Mouse (Mus musculus) adrenal gland, postnatal 4 days (tissue): ENCODE measurements at regions not wholly inside any gene's neighbourhood (a gene's known extent, or its start where the extent isn't known, plus 50 kb on each side); places are given as distances from the start of the nearest gene placed in this dataset.
A peak's percentile ranks its signal among the peaks of the same experiment; 100 is the strongest.

Experiments
- DNase-seq, 2 experiments: peaks; one replicate each; pipeline ENCODE4 v3.0.0; 2021 to 2022; ENCODE audit warnings: low spot score in 2 of 2, mixed read lengths in 2 of 2

GRCm38 (mm10) chr8:128111132-128111531 is 247.3 kb upstream of the Nrp1 start:
- no peak for DNase-seq

- DNase-seq, result peak in 1 of 2 experiments; percentile 10
These were observed 245.3 kb upstream of the Nrp1 start for GRCm38 (mm10) chr8:128113116-128113515.

GRCm38 (mm10) chr8:128141290-128141966 is 217.0 kb upstream of the Nrp1 start:
- DNase-seq, result no peak

- DNase-seq, result no peak
These were observed 210.0 kb upstream of the Nrp1 start for GRCm38 (mm10) chr8:128148351-128148942.

- DNase-seq, result no peak
These were observed 202.8 kb upstream of the Nrp1 start for GRCm38 (mm10) chr8:128155604-128156003.

- DNase-seq, result no peak
These were observed 202.2 kb upstream of the Nrp1 start for GRCm38 (mm10) chr8:128156221-128156620.

- no peak for DNase-seq
These were observed 195.5 kb upstream of the Nrp1 start for GRCm38 (mm10) chr8:128162857-128163256.

- no peak for DNase-seq
These were observed 193.4 kb upstream of the Nrp1 start for GRCm38 (mm10) chr8:128164976-128165375.

- no peak for DNase-seq
These were observed 192.8 kb upstream of the Nrp1 start for GRCm38 (mm10) chr8:128165591-128165990.

- DNase-seq, result no peak
These were observed 192.3 kb upstream of the Nrp1 start for GRCm38 (mm10) chr8:128166097-128166496.

GRCm38 (mm10) chr8:128168819-128169218 is 189.6 kb upstream of the Nrp1 start:
- no peak for DNase-seq

- no peak for DNase-seq
These were observed 187.3 kb upstream of the Nrp1 start for GRCm38 (mm10) chr8:128171116-128171515.

GRCm38 (mm10) chr8:128180214-128180613 is 178.2 kb upstream of the Nrp1 start:
- no peak for DNase-seq

GRCm38 (mm10) chr8:128183081-128183480 is 175.3 kb upstream of the Nrp1 start:
- no peak for DNase-seq

- no peak for DNase-seq
These were observed 170.1 kb upstream of the Nrp1 start for GRCm38 (mm10) chr8:128188321-128188720.

GRCm38 (mm10) chr8:128193293-128193887 is 165.0 kb upstream of the Nrp1 start:
- no peak for DNase-seq

GRCm38 (mm10) chr8:128200815-128201214 is 157.6 kb upstream of the Nrp1 start:
- DNase-seq, result no peak

GRCm38 (mm10) chr8:128201635-128202034 is 156.8 kb upstream of the Nrp1 start:
- no peak for DNase-seq

- no peak for DNase-seq
These were observed 156.1 kb upstream of the Nrp1 start for GRCm38 (mm10) chr8:128202158-128202886.

GRCm38 (mm10) chr8:128204803-128205202 is 153.6 kb upstream of the Nrp1 start:
- DNase-seq, result no peak

GRCm38 (mm10) chr8:128207138-128207537 is 151.3 kb upstream of the Nrp1 start:
- DNase-seq, result no peak

GRCm38 (mm10) chr8:128210761-128211160 is 147.6 kb upstream of the Nrp1 start:
- no peak for DNase-seq
